Mouse (Mus musculus) forebrain, postnatal 0 days (tissue): ENCODE results near the gene Thsd4. TPM values are rescaled to one million over a fixed set of nuclear protein-coding genes. Genes with fewer than 3 reads are reported as not detected.

ENCODE experiments used
- ATAC-seq: fragments of 200-750 bp; cut with Nextera tagmentation; 2 replicates; pipeline ENCODE4 v1.8.0; 2017; ENCODE audit warnings: mild to moderate bottlenecking, moderate library complexity
- DNase-seq: peaks from one replicate; pipeline ENCODE4 v3.0.0-alpha.2; 2015
- H3K27ac ChIP-seq: fragments of 300-500 bp; sonication (generic); 2 replicates; pipeline ENCODE4 v1.5.1; 2014; ENCODE audit warnings: low read depth, mild to moderate bottlenecking, antibody characterized with exemption, low read length, moderate library complexity, mixed read lengths
- H3K27me3 ChIP-seq: fragments of 300-500 bp; sonication (generic); 2 replicates; pipeline ENCODE4 v1.6.1; 2014; ENCODE audit warnings: mild to moderate bottlenecking, low read length, mixed read lengths; ENCODE audit not compliant: insufficient read depth
- H3K36me3 ChIP-seq: fragments of 300-500 bp; sonication (generic); 2 replicates; pipeline ENCODE4 v1.6.1; 2014; ENCODE audit warnings: mild to moderate bottlenecking, moderate library complexity; ENCODE audit not compliant: insufficient read depth
- H3K4me1 ChIP-seq: fragments of 300-500 bp; sonication (generic); 2 replicates; pipeline ENCODE4 v1.6.1; 2014; ENCODE audit warnings: antibody characterized with exemption; ENCODE audit not compliant: insufficient read depth
- H3K4me2 ChIP-seq: fragments of 300-500 bp; sonication (generic); 2 replicates; pipeline ENCODE4 v1.6.1; 2014; ENCODE audit warnings: low read depth, mild to moderate bottlenecking, moderate library complexity
- H3K4me3 ChIP-seq: fragments of 300-500 bp; sonication (generic); 2 replicates; pipeline ENCODE4 v1.5.1; 2014; ENCODE audit warnings: low read depth, low read length, mixed read lengths
- H3K9ac ChIP-seq: fragments of 300-500 bp; sonication (generic); 2 replicates; pipeline ENCODE4 v1.6.1; 2014; ENCODE audit warnings: mild to moderate bottlenecking
- H3K9me3 ChIP-seq: fragments of 300-500 bp; sonication (generic); 2 replicates; pipeline ENCODE4 v1.6.1; 2016; ENCODE audit warnings: low read length
- CTCF ChIP-seq: sonication (generic); IDR thresholded peaks from 2 replicates; pipeline ENCODE4 v1.5.1; 2016; ENCODE audit warnings: antibody characterized with exemption, control low read depth, low read depth
- WGBS: fragments of 180-500 bp; shearing (Covaris S2); extraction: QIAGEN DNeasy Blood & Tissue Kit; methylation state at CpG from one replicate; pipeline ENCODE4 v1.1.7; 2014; 5-methylcytosine and 5-hydroxymethylcytosine counted together
- polyA plus RNA-seq: library from polyadenylated mRNA; unstranded; fragments of >200 nt; fragmentation: Nextera tagmentation; extraction: Ambion mirVana; gene quantifications from 2 replicates; pipeline ENCODE4 v1.2.1, GENCODE M21; 2015
- total RNA-seq: library from RNA; depleted of rRNA; stranded (reverse); fragments of >200 nt; gene quantifications from 2 replicates; pipeline ENCODE4 v1.2.3, GENCODE M21; 2014

Thsd4 gene
- total and polyA plus RNA-seq, 2 experiments from 2014 or later, result 3.5 to 14.2 TPM

GRCm38 (mm10) chr9:60124102-60124501, 397.7 kb downstream of the Thsd4 start:
- no peak overlapping the region for H3K4me3 ChIP-seq
- no peaks in the 10 kb centered on the region for H3K4me1 ChIP-seq
- ATAC-seq, result no peak
- no peak overlapping the region for H3K4me2 ChIP-seq
- H3K27ac ChIP-seq, result no peak overlapping the region
- no peaks in the 10 kb centered on the region for H3K9me3 ChIP-seq
- no peak for TF ChIP-seq CTCF
- WGBS, result 77% methylated on average over 9 of the region's 9 CpGs
- DNase-seq, result no peak
- H3K27me3 ChIP-seq, result no peaks in the 10 kb centered on the region
- no peaks in the 10 kb centered on the region for H3K36me3 ChIP-seq
- H3K9ac ChIP-seq, result no peak overlapping the region

- no peak for ATAC-seq
- no peaks in the 10 kb centered on the region for H3K4me1 ChIP-seq
- H3K9me3 ChIP-seq, result no peaks in the 10 kb centered on the region
- TF ChIP-seq CTCF, result no peak
- no peak overlapping the region for H3K27ac ChIP-seq
- no peak overlapping the region for H3K4me2 ChIP-seq
- 81% methylated on average over 1 of the region's 1 CpGs for WGBS
- no peaks in the 10 kb centered on the region for H3K27me3 ChIP-seq
- no peak overlapping the region for H3K4me3 ChIP-seq
- H3K9ac ChIP-seq, result no peak overlapping the region
- no peaks in the 10 kb centered on the region for H3K36me3 ChIP-seq
- DNase-seq, result no peak
Observed at GRCm38 (mm10) chr9:60123066-60123465, 398.8 kb downstream of the Thsd4 start.

- no peak for TF ChIP-seq CTCF
- H3K9ac ChIP-seq, result no peak overlapping the region
- H3K4me1 ChIP-seq, result no peaks in the 10 kb centered on the region
- DNase-seq (no peak), ATAC-seq (no peak)
- WGBS, result 58% methylated on average over 7 of the region's 7 CpGs
- no peaks in the 10 kb centered on the region for H3K36me3 ChIP-seq
- peak overlapping the region; percentile 29; the same call in 1 of the 2 replicates for H3K27ac ChIP-seq
- H3K27me3 ChIP-seq, result no peaks in the 10 kb centered on the region
- no peak overlapping the region for H3K4me2 ChIP-seq
- H3K9me3 ChIP-seq, result no peaks in the 10 kb centered on the region
- H3K4me3 ChIP-seq, result no peak overlapping the region
Observed at GRCm38 (mm10) chr9:60119846-60120245, 402.0 kb downstream of the Thsd4 start.

GRCm38 (mm10) chr9:60117831-60118230, 404.0 kb downstream of the Thsd4 start:
- WGBS, result 73% methylated on average over 7 of the region's 7 CpGs
- no peaks in the 10 kb centered on the region for H3K4me1 ChIP-seq
- H3K9ac ChIP-seq, result no peak overlapping the region
- ATAC-seq (no peak), DNase-seq (no peak)
- H3K36me3 ChIP-seq, result no peaks in the 10 kb centered on the region
- no peak overlapping the region for H3K27ac ChIP-seq
- no peak overlapping the region for H3K4me2 ChIP-seq
- TF ChIP-seq CTCF, result no peak
- no peaks in the 10 kb centered on the region for H3K9me3 ChIP-seq
- no peak overlapping the region for H3K4me3 ChIP-seq
- no peaks in the 10 kb centered on the region for H3K27me3 ChIP-seq

GRCm38 (mm10) chr9:60115711-60116247, 406.1 kb downstream of the Thsd4 start:
- 69% methylated on average over 6 of the region's 6 CpGs for WGBS
- Histone ChIP-seq H3K4me3 (no peak overlapping the region), H3K27ac (no peak overlapping the region), H3K4me2 (no peak overlapping the region), H3K27me3 (no peaks in the 10 kb centered on the region), H3K9ac (no peak overlapping the region), H3K36me3 (no peaks in the 10 kb centered on the region), H3K9me3 (no peaks in the 10 kb centered on the region), H3K4me1 (no peaks in the 10 kb centered on the region)
- ATAC-seq (no peak), DNase-seq (no peak)
- no peak for TF ChIP-seq CTCF

GRCm38 (mm10) chr9:60115306-60115705, 406.5 kb downstream of the Thsd4 start:
- Histone ChIP-seq H3K4me2 (no peak overlapping the region), H3K4me3 (no peak overlapping the region), H3K9ac (no peak overlapping the region), H3K4me1 (no peaks in the 10 kb centered on the region), H3K36me3 (no peaks in the 10 kb centered on the region), H3K27me3 (no peaks in the 10 kb centered on the region), H3K9me3 (no peaks in the 10 kb centered on the region), H3K27ac (no peak overlapping the region)
- DNase-seq (no peak), ATAC-seq (no peak)
- TF ChIP-seq CTCF, result no peak
- 91% methylated on average over 9 of the region's 9 CpGs for WGBS

GRCm38 (mm10) chr9:60110200-60110599, 411.6 kb downstream of the Thsd4 start:
- Histone ChIP-seq H3K4me1 (no peaks in the 10 kb centered on the region), H3K9me3 (no peaks in the 10 kb centered on the region), H3K4me3 (no peak overlapping the region), H3K27me3 (no peaks in the 10 kb centered on the region), H3K4me2 (no peak overlapping the region), H3K9ac (no peak overlapping the region), H3K36me3 (no peaks in the 10 kb centered on the region), H3K27ac (no peak overlapping the region)
- no peak for DNase-seq
- no peak for ATAC-seq
- TF ChIP-seq CTCF, result no peak
- 84% methylated on average over 5 of the region's 5 CpGs for WGBS

GRCm38 (mm10) chr9:60106683-60107082, 415.2 kb downstream of the Thsd4 start:
- Histone ChIP-seq H3K27me3 (no peaks in the 10 kb centered on the region), H3K36me3 (no peaks in the 10 kb centered on the region), H3K9ac (no peak overlapping the region), H3K4me2 (no peak overlapping the region), H3K27ac (no peak overlapping the region), H3K4me1 (no peaks in the 10 kb centered on the region), H3K9me3 (no peaks in the 10 kb centered on the region), H3K4me3 (no peak overlapping the region)
- peak; percentile 65 for ATAC-seq
- no peak for DNase-seq
- WGBS, result 83% methylated on average over 6 of the region's 6 CpGs
- TF ChIP-seq CTCF, result no peak
